Mouse (Mus musculus): ENCODE measurements at regions not wholly inside any gene's neighbourhood (a gene's known extent, or its start where the extent isn't known, plus 50 kb on each side); places are given as distances from the start of the nearest gene placed in this dataset.

- TF ChIP-seq CTCF (IDR thresholded peaks at IDR 0.05; ENCODE audit: control insufficient read depth, insufficient read depth, insufficient replicate concordance, low read depth, low read length), result no peak
- no peak for TF ChIP-seq POLR2A (IDR thresholded peaks at IDR 0.05; ENCODE audit: control insufficient read depth, low read depth, low read length)
Measured at GRCm38 (mm10) chr1:128795654-128796053, 203.6 kb upstream of the Cxcr4 start.
